Mouse (Mus musculus) G1E (cell line): ENCODE measurements at regions not wholly inside any gene's neighbourhood (a gene's known extent, or its start where the extent isn't known, plus 50 kb on each side); places are given as distances from the start of the nearest gene placed in this dataset.

Experiments
- CTCF ChIP-seq: IDR thresholded peaks from 2 replicates; pipeline ENCODE4 v1.5.1; 2012; ENCODE audit warnings: low read depth, low read length, inconsistent platforms, mixed read lengths
- GATA1 ChIP-seq: IDR thresholded peaks from 2 replicates; pipeline ENCODE4 v1.6.1; 2012; ENCODE audit warnings: borderline replicate concordance, low read length, inconsistent platforms, mixed read lengths
- TAL1 ChIP-seq: conservative IDR thresholded peaks from 2 replicates; pipeline ENCODE4 v1.6.1; 2012; ENCODE audit warnings: low read depth, low read length, inconsistent platforms, mixed read lengths

DNA sequence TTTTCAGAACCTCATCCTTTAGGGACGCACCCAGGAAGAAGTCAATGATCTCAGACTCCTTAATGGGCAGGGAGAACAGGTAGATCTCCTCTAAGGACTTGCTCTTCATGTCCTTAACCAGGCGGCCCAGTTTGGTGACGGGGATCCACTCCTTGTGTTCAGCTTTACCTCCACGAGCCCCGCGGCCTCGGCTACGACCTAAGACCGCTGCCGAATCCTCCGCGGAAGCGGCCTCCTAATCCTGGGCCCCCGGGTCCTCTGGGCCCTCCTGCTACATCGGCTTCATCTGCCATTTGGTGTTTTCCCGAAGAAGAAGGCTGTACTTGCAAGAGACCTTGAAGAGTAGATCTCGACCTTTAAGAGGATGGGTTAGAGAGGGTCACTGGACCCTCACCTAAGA lies 223.0 kb downstream of the Dok5 start:
- no peak for TF ChIP-seq TAL1
- no peak for TF ChIP-seq GATA1
- no peak for TF ChIP-seq CTCF
